Mouse (Mus musculus): Measurements from ENCODE around the gene Rnaset2a. TPM values are rescaled to one million over a fixed set of nuclear protein-coding genes. Genes with fewer than 3 reads are reported as not detected.
A peak's percentile ranks its signal among the peaks of the same experiment; 100 is the strongest.
"Not testable (repeated sequence)": the region's sequence is repeated elsewhere in the genome, so short reads cannot be mapped to it uniquely, and the experiment has no call there.

Rnaset2a gene
- polyA plus RNA-seq, 1 experiment from 2014 or later = 35.3 TPM

- not testable (repeated sequence) for ATAC-seq (ENCODE audit: low FRiP score, low TSS enrichment); H3K9me3 ChIP-seq (ENCODE audit: control insufficient read depth, low read length); H3K27me3 ChIP-seq (ENCODE audit: control insufficient read depth, insufficient read depth, low read length); H3K27ac ChIP-seq (ENCODE audit: low read depth, low read length); H3K4me1 ChIP-seq (ENCODE audit: control insufficient read depth, insufficient read depth, low read length); H3K36me3 ChIP-seq (ENCODE audit: control insufficient read depth, insufficient read depth, low read length)
- Histone ChIP-seq H3K9ac (ENCODE audit: low read depth, low read length) (peak overlapping the region; percentile 66; the same call in 1 of the 2 replicates), H3K4me3 (ENCODE audit: low read length) (peak overlapping the region; percentile 48), H3K4me2 (replicated peaks; ENCODE audit: low read depth, low read length) (peak overlapping the region; percentile 36)
- WGBS = 20% methylated on average over 5 of the region's 5 CpGs
These were observed 966 bp downstream of the Rnaset2a start for GRCm38 (mm10) chr17:8146931-8147330.

- WGBS = 56% methylated on average over 10 of the region's 14 CpGs
- H3K27ac ChIP-seq (ENCODE audit: low read depth, low read length); H3K4me3 ChIP-seq (ENCODE audit: low read length); ATAC-seq (ENCODE audit: low FRiP score, low TSS enrichment); H3K9me3 ChIP-seq (ENCODE audit: control insufficient read depth, low read length); H3K4me2 ChIP-seq (replicated peaks; ENCODE audit: low read depth, low read length); H3K36me3 ChIP-seq (ENCODE audit: control insufficient read depth, insufficient read depth, low read length); H3K4me1 ChIP-seq (ENCODE audit: control insufficient read depth, insufficient read depth, low read length); H3K9ac ChIP-seq (ENCODE audit: low read depth, low read length); H3K27me3 ChIP-seq (ENCODE audit: control insufficient read depth, insufficient read depth, low read length): not testable (repeated sequence)
These were observed 3.9 kb downstream of the Rnaset2a start for GRCm38 (mm10) chr17:8143802-8144673.

- not testable (repeated sequence) for H3K4me2 ChIP-seq (replicated peaks; ENCODE audit: low read depth, low read length); H3K27me3 ChIP-seq (ENCODE audit: control insufficient read depth, insufficient read depth, low read length); H3K36me3 ChIP-seq (ENCODE audit: control insufficient read depth, insufficient read depth, low read length); H3K4me3 ChIP-seq (ENCODE audit: low read length); H3K27ac ChIP-seq (ENCODE audit: low read depth, low read length); H3K9ac ChIP-seq (ENCODE audit: low read depth, low read length); H3K9me3 ChIP-seq (ENCODE audit: control insufficient read depth, low read length); ATAC-seq (ENCODE audit: low FRiP score, low TSS enrichment); H3K4me1 ChIP-seq (ENCODE audit: control insufficient read depth, insufficient read depth, low read length)
- WGBS = 92% methylated on average over 3 of the region's 3 CpGs
These were observed 7.7 kb downstream of the Rnaset2a start for GRCm38 (mm10) chr17:8140210-8140609.

- not testable (repeated sequence) for H3K27ac ChIP-seq (ENCODE audit: low read depth, low read length); H3K9me3 ChIP-seq (ENCODE audit: control insufficient read depth, low read length); H3K4me1 ChIP-seq (ENCODE audit: control insufficient read depth, insufficient read depth, low read length); ATAC-seq (ENCODE audit: low FRiP score, low TSS enrichment); H3K27me3 ChIP-seq (ENCODE audit: control insufficient read depth, insufficient read depth, low read length); H3K36me3 ChIP-seq (ENCODE audit: control insufficient read depth, insufficient read depth, low read length); H3K9ac ChIP-seq (ENCODE audit: low read depth, low read length); H3K4me2 ChIP-seq (replicated peaks; ENCODE audit: low read depth, low read length); H3K4me3 ChIP-seq (ENCODE audit: low read length)
- 97% methylated on average over 5 of the region's 5 CpGs for WGBS
These were observed 9.8 kb downstream of the Rnaset2a start for GRCm38 (mm10) chr17:8138116-8138515.

- not testable (repeated sequence) for ATAC-seq (ENCODE audit: low FRiP score, low TSS enrichment); H3K4me1 ChIP-seq (ENCODE audit: control insufficient read depth, insufficient read depth, low read length); H3K27me3 ChIP-seq (ENCODE audit: control insufficient read depth, insufficient read depth, low read length); H3K4me2 ChIP-seq (replicated peaks; ENCODE audit: low read depth, low read length); H3K9ac ChIP-seq (ENCODE audit: low read depth, low read length); H3K27ac ChIP-seq (ENCODE audit: low read depth, low read length); H3K36me3 ChIP-seq (ENCODE audit: control insufficient read depth, insufficient read depth, low read length); H3K9me3 ChIP-seq (ENCODE audit: control insufficient read depth, low read length); H3K4me3 ChIP-seq (ENCODE audit: low read length)
- no CpG with 5 or more reads among the region's 6 CpGs for WGBS
These were observed 17.0 kb downstream of the Rnaset2a start for GRCm38 (mm10) chr17:8130849-8131248.

- H3K4me2 ChIP-seq (replicated peaks; ENCODE audit: low read depth, low read length); ATAC-seq (ENCODE audit: low FRiP score, low TSS enrichment); H3K9me3 ChIP-seq (ENCODE audit: control insufficient read depth, low read length); H3K27ac ChIP-seq (ENCODE audit: low read depth, low read length); H3K27me3 ChIP-seq (ENCODE audit: control insufficient read depth, insufficient read depth, low read length); H3K36me3 ChIP-seq (ENCODE audit: control insufficient read depth, insufficient read depth, low read length); H3K9ac ChIP-seq (ENCODE audit: low read depth, low read length); H3K4me1 ChIP-seq (ENCODE audit: control insufficient read depth, insufficient read depth, low read length); H3K4me3 ChIP-seq (ENCODE audit: low read length): not testable (repeated sequence)
- 93% methylated on average over 9 of the region's 9 CpGs for WGBS
These were observed 18.3 kb downstream of the Rnaset2a start for GRCm38 (mm10) chr17:8129578-8129977.

- ATAC-seq (ENCODE audit: low FRiP score, low TSS enrichment); H3K9me3 ChIP-seq (ENCODE audit: control insufficient read depth, low read length); H3K4me3 ChIP-seq (ENCODE audit: low read length); H3K36me3 ChIP-seq (ENCODE audit: control insufficient read depth, insufficient read depth, low read length); H3K4me1 ChIP-seq (ENCODE audit: control insufficient read depth, insufficient read depth, low read length); H3K4me2 ChIP-seq (replicated peaks; ENCODE audit: low read depth, low read length); H3K9ac ChIP-seq (ENCODE audit: low read depth, low read length); H3K27me3 ChIP-seq (ENCODE audit: control insufficient read depth, insufficient read depth, low read length); H3K27ac ChIP-seq (ENCODE audit: low read depth, low read length): not testable (repeated sequence)
- WGBS = 100% methylated on average over 1 of the region's 7 CpGs
These were observed 19.4 kb downstream of the Rnaset2a start for GRCm38 (mm10) chr17:8128326-8128993.

GRCm38 (mm10) chr17:8124586-8124985 lies 23.3 kb downstream of the Rnaset2a start:
- H3K27ac ChIP-seq (ENCODE audit: low read depth, low read length); H3K9me3 ChIP-seq (ENCODE audit: control insufficient read depth, low read length); H3K36me3 ChIP-seq (ENCODE audit: control insufficient read depth, insufficient read depth, low read length); H3K9ac ChIP-seq (ENCODE audit: low read depth, low read length); H3K4me1 ChIP-seq (ENCODE audit: control insufficient read depth, insufficient read depth, low read length); ATAC-seq (ENCODE audit: low FRiP score, low TSS enrichment); H3K4me3 ChIP-seq (ENCODE audit: low read length); H3K4me2 ChIP-seq (replicated peaks; ENCODE audit: low read depth, low read length); H3K27me3 ChIP-seq (ENCODE audit: control insufficient read depth, insufficient read depth, low read length): not testable (repeated sequence)
- 100% methylated on average over 2 of the region's 6 CpGs for WGBS

GRCm38 (mm10) chr17:8122974-8123373 lies 24.9 kb downstream of the Rnaset2a start:
- not testable (repeated sequence) for ATAC-seq (ENCODE audit: low FRiP score, low TSS enrichment); H3K9ac ChIP-seq (ENCODE audit: low read depth, low read length); H3K9me3 ChIP-seq (ENCODE audit: control insufficient read depth, low read length); H3K4me2 ChIP-seq (replicated peaks; ENCODE audit: low read depth, low read length); H3K36me3 ChIP-seq (ENCODE audit: control insufficient read depth, insufficient read depth, low read length); H3K27ac ChIP-seq (ENCODE audit: low read depth, low read length); H3K4me1 ChIP-seq (ENCODE audit: control insufficient read depth, insufficient read depth, low read length); H3K27me3 ChIP-seq (ENCODE audit: control insufficient read depth, insufficient read depth, low read length); H3K4me3 ChIP-seq (ENCODE audit: low read length)
- no CpG with 5 or more reads among the region's 3 CpGs for WGBS
